Mouse (Mus musculus): ENCODE measurements around the gene Olfr1275.

Olfr1275 gene

GRCm38 (mm10) chr2:111235186-111235585 lies at the start of gene Olfr1275:
Gene Olfr1275 (minus strand): TSS chr2:111235286.
- DNase-seq: no peak

GRCm38 (mm10) chr2:111274006-111274405 lies 38.9 kb upstream of the Olfr1275 start, which contains the start of gene Olfr1277:
Gene Olfr1277 (minus strand): TSS chr2:111274106.
- DNase-seq: no peak

- DNase-seq: no peak
These were observed 19.1 kb upstream of the Olfr1275 start, which contains the start of gene Olfr1276 for GRCm38 (mm10) chr2:111254216-111254615. Gene Olfr1276 (plus strand): TSS chr2:111254516.

GRCm38 (mm10) chr2:111229502-111229901 lies 5.6 kb downstream of the Olfr1275 start, which contains the start of gene 4930430A15Rik:
Gene 4930430A15Rik (minus strand): TSS chr2:111229602.
- no peak for DNase-seq

DNA sequence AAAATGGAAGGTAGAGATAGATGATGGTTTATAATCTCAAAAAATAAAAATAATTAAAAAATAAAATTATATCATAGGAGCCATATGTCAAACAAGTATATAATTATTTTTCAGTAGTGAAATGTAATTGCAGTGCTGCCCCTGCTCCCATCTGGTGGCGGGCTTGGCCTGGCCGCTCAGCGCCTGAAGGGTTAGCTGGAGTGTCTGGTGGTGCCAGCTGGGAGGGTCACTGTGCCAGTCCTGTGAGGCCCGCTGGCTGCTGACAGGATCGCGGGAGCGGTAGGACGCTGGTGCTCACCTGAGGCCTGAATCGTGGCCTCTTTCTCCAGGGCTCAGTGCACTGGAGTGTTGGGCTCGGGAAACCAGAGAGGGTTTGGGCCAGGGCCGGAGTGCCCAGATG lies 53.0 kb downstream of the Olfr1275 start:
- no peak for DNase-seq
